Mouse (Mus musculus): ENCODE measurements around the gene Mboat2. TPM values are rescaled to one million over a fixed set of nuclear protein-coding genes. Genes with fewer than 3 reads are reported as not detected.

Mboat2 gene
- total RNA-seq, 4 experiments from 2014 or later, result 16.1 to 38.7 (median 28.7) TPM

DNA sequence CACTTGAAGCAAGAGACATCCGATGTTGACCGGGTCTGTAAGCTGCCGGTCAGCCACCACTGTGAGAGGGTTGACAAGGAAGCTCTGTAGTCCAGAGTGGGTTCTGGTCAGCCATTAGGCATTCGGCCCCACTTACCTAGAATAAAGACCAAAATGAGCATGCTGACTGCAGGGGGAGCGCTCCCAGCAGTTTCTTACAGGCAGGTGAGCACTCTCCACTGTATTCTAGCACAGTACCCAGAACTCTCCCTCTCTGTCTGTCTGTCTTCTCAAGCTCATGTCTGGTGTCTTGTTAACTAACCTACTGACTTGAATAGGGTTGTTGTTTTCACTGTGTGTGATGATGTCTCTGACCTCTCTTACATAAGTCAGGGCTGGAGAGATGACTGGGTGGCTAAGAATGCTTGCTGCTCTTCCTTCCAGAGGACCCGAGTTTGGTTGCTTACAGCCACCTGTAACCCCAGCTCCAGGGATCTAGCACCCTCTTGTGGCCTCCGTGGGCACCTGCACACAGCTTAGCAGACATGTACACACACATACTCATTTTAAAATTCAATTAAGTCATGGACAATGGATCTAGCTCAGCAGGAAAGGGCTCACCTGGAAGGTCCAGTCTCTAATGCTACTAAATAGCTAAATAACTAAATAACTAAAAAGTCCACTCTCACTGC, 119.8 kb downstream of the Mboat2 start:
- DNase-seq, result no peak

GRCm38 (mm10) chr12:24952147-24952546, 121.5 kb downstream of the Mboat2 start:
- DNase-seq, result no peak

GRCm38 (mm10) chr12:24955137-24955536, 124.5 kb downstream of the Mboat2 start:
- no peak for DNase-seq

GRCm38 (mm10) chr12:24958526-24958925, 127.8 kb downstream of the Mboat2 start:
- DNase-seq, result no peak

GRCm38 (mm10) chr12:24961821-24962220, 131.1 kb downstream of the Mboat2 start:
- no peak for DNase-seq

- DNase-seq, result no peak
Observed at GRCm38 (mm10) chr12:24962362-24962967, 131.8 kb downstream of the Mboat2 start.

- no peak for DNase-seq
Observed at GRCm38 (mm10) chr12:24963393-24964022, 132.8 kb downstream of the Mboat2 start.

DNA sequence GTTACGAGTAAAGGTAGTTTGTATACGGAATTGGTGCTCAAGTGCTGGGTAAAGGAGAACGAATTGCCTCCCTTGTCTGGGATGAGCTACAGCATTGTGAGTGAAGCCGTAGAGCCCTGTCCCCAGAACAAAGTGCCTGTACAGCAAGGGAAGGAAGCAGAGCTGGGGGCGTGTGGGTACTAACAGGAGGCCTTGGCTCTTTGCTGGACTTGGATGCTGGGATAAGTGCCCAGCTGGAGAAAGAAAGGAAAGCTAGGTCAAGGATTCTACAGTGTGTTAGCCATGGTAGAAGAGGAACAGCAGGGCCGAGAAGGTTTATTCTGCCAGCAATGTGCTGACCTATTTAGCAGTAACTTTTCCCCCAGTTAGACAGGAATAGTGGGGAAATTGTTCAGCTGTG, 134.7 kb downstream of the Mboat2 start:
- DNase-seq, result peak; percentile 31

GRCm38 (mm10) chr12:24966046-24966445, 135.4 kb downstream of the Mboat2 start:
- no peak for DNase-seq

GRCm38 (mm10) chr12:24971490-24972200, 141.0 kb downstream of the Mboat2 start:
- DNase-seq, result no peak

- DNase-seq, result no peak
Observed at GRCm38 (mm10) chr12:24972371-24973350, 142.0 kb downstream of the Mboat2 start.

DNA sequence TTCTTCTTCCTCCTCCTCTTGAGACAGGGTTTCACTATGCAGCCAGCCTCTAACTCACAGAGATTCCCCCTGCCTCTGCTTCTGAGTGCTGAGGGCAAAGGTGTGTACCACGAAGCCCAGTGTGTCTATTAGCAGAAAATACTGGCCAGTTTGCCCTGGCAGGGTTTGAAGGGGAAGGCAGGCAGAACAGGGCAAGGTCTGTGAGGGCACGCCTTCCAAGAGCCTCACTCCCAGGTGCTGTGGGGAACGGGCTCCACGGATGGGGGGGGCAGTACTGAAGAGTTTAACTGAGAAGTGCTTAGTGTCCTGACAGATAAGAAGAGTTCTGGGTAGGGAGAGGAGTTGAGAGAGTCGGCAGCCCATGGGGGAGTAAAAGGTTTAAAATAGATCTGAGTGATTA, 142.9 kb downstream of the Mboat2 start:
- DNase-seq, result no peak

DNA sequence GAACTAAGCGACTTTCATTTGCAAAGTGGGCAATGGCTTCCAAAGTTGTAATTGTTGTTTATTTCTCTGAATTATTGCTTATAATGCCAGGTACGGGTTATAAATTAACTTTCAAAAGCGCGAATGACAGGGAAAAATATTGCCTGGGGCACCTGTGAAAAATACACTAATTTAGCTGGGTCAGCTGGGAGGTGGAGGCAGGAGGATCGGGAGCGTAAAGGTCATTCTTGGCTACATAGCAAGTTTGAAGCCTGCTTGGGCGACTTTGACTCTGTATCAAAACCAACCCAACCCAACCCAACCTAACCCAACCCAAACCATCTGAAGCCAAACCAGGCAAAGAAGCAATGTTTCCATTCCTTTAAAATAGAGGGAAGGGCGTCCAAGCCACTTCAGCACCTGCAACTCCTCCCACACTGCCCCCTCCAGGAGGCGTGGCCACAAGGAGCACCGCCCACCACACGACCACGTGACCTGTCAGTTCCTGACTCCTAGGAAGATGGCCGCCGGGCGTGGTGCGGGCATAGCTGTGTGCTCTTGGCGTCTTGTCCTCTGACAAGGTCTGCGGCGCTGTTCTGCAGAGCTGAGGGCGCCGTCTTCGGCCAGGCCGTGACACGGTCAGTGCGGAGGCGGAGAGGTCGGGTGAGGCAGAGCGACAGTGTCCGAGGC, 143.9 kb downstream of the Mboat2 start, which contains the start of gene Kidins220:
Gene Kidins220, plus strand, starts transcription at position 480 of the 669 bp plus-strand sequence.
- peak; percentile 91 for DNase-seq

DNA sequence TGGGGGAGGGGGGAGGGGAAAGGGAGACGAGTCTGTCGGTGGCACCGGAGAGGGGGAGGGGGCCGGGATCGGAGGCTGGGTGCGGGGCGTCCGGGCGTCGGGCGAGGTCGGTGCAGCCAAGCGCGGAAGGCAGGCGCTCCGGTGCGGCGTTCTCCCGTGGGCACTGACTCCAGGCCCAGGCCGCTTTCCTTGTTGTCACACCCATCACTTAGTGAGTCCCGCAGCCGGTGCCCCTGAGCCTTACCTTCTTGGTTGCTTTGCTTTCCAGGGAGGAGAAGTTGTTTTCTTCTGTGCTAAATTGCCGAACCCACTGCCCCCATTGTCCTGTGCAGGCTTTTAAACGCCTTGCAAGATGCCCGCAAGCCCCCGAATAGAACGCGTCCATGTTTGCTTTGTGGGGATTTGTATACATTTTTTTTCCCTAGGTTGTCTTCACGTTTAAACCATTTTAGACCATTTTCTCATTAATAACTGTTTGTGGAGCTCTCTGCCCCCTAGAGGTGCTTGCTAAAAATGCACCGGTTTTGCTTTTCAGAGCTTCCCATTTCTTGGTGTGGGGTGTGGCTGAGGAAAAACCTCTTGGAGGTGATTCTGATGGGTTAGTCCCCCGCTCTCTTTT, 144.5 kb downstream of the Mboat2 start:
- peak; percentile 51 for DNase-seq

DNA sequence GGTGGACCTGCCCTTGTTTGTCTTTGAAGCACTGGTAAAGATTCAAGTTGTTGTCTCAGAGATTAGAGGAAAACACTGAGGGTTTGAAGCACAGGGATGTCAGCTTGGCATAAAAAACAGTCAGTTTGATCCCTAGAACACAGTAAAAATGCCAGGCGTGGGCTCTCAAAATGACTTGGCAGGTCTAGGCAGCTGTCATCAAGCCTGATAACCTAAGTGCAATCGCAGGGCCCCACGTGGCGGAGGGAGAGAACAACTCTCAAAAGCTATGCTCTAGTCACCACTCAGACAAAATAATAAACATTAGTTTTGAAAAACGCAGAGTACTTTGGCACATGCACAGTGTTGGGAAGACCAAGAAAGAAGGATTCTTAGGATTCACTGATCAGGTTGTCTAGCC, 154.5 kb downstream of the Mboat2 start:
- DNase-seq, result no peak

DNA sequence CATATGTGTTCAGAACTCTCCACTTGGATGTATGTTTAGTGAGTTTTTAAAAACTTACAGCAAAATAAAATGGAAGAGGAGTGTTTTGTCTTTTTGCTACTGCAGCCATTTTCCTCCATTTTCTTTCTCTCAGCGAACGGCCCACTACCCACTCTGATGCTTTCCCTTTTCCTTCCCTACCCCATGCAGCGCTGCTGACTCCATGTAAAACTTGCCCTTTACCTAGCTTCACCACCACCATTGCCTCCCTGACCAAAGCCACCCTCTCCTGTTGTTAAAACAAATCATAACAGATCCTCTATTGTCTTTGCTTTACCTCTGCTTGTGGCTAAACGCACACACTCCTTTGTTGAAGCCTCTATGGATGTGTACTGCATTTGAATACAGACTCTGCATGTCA, 164.7 kb downstream of the Mboat2 start:
- DNase-seq, result no peak

DNA sequence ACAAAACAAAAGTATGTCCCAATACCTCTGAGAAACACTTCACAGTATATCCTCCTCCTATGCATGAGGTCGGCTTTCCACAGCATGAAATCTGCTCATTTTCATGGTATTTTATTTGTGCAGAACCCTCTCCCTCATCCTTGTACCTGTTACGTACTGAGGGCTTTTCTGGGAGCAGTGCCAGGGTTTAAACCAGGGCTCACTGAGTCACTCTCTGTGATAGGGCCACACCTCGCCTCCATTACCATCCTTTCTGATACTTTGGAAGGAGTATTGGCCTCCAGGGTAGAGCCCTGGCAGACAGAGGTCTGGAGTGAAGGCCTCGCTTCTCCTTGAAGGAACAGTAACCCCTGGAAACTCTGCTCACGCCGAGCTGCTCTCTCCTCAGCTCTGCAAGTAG, 174.7 kb downstream of the Mboat2 start:
- no peak for DNase-seq

GRCm38 (mm10) chr12:25009957-25010356, 179.3 kb downstream of the Mboat2 start:
- no peak for DNase-seq

GRCm38 (mm10) chr12:25010416-25010815, 179.7 kb downstream of the Mboat2 start:
- no peak for DNase-seq

DNA sequence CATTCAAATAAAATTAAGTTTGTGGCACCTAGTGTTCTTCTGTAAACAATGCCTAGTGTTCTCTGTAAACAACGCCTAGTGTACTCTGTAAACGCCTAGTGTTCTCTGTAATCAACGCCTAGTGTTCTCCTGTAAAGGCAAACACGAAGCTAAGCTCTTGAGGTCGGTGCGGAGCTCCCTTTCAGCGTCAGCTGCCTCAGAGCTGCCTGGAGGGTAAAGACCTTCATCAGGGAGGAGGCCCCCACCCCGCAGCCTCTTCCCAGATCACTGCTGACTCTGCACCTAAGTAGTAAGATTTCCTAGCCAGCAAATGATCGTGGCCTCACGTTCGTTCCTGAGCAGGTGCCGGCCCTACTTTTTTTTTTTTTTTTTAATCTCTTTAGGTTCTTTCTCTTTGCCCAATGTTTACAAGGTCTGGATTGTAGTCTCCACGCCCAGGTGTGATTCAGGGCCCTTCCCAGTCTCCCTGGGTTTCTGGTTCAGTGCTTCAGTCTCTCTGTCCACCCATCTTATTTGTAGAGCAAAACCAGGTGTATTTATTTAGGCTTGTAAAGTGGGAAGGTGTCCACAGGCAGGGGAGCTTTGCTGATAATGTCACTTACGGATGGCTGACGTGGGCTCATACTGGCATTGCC, 181.2 kb downstream of the Mboat2 start:
- no peak for DNase-seq
